Mouse (Mus musculus) c-Kit-positive CD71-positive TER-119-negative erythroid progenitor cells, embryonic 14.5 days (primary cell): ENCODE results near the gene Knop1.

Experiments used
- DNase-seq: peaks from one replicate; pipeline ENCODE4 v3.0.0-alpha.2; 2013; ENCODE audit warnings: low read depth

The Knop1 gene

GRCm38 (mm10) chr7:118855877-118856304 lies at the start of gene Knop1:
Gene Knop1 (minus strand): TSS chr7:118856254.
- DNase-seq: no peak

GRCm38 (mm10) chr7:118904530-118904929 lies 48.5 kb upstream of the Knop1 start:
- DNase-seq: no peak

- DNase-seq: no peak
These were observed 47.8 kb upstream of the Knop1 start for GRCm38 (mm10) chr7:118903879-118904278.

- DNase-seq: no peak
These were observed 46.9 kb upstream of the Knop1 start for GRCm38 (mm10) chr7:118902944-118903343.

- DNase-seq: no peak
These were observed 44.0 kb upstream of the Knop1 start for GRCm38 (mm10) chr7:118900090-118900489.

- no peak for DNase-seq
These were observed 42.0 kb upstream of the Knop1 start for GRCm38 (mm10) chr7:118898063-118898462.

GRCm38 (mm10) chr7:118895469-118896450 lies 39.7 kb upstream of the Knop1 start:
- no peak for DNase-seq

GRCm38 (mm10) chr7:118889046-118889680 lies 33.1 kb upstream of the Knop1 start:
- DNase-seq: no peak

- no peak for DNase-seq
These were observed 31.4 kb upstream of the Knop1 start for GRCm38 (mm10) chr7:118887303-118888055.

- no peak for DNase-seq
These were observed 28.9 kb upstream of the Knop1 start for GRCm38 (mm10) chr7:118884969-118885368.

GRCm38 (mm10) chr7:118883957-118884356 lies 27.9 kb upstream of the Knop1 start:
- no peak for DNase-seq

- DNase-seq: no peak
These were observed 23.5 kb upstream of the Knop1 start for GRCm38 (mm10) chr7:118879466-118880029.

GRCm38 (mm10) chr7:118865362-118865761 lies 9.3 kb upstream of the Knop1 start:
- no peak for DNase-seq

GRCm38 (mm10) chr7:118858640-118859039 lies 2.6 kb upstream of the Knop1 start:
- DNase-seq: no peak

- DNase-seq: peak; percentile 84
These were observed 730 bp downstream of the Knop1 start, which contains the start of gene Iqck for GRCm38 (mm10) chr7:118855171-118855876. Gene Iqck (plus strand): TSS chr7:118855752.

GRCm38 (mm10) chr7:118854606-118855005 lies 1.4 kb downstream of the Knop1 start:
- DNase-seq: no peak

- no peak for DNase-seq
These were observed 3.4 kb downstream of the Knop1 start for GRCm38 (mm10) chr7:118852611-118853010.

- no peak for DNase-seq
These were observed 4.5 kb downstream of the Knop1 start for GRCm38 (mm10) chr7:118851571-118851970.

GRCm38 (mm10) chr7:118850676-118851290 lies 5.3 kb downstream of the Knop1 start:
- DNase-seq: no peak

- DNase-seq: no peak
These were observed 6.4 kb downstream of the Knop1 start for GRCm38 (mm10) chr7:118849543-118850250.
